Mouse (Mus musculus) liver, embryonic 16.5 days (tissue): ENCODE data around the gene Dnm3. TPM values are rescaled to one million over a fixed set of nuclear protein-coding genes. Genes with fewer than 3 reads are reported as not detected.

Source experiments
- ATAC-seq: fragments of 200-750 bp; cut with Nextera tagmentation; 2 replicates; pipeline ENCODE4 v1.8.0; 2017; ENCODE audit warnings: low read depth, mild to moderate bottlenecking, moderate number of reproducible peaks, moderate library complexity
- H3K27ac ChIP-seq: fragments of 300-500 bp; sonication (generic); 2 replicates; pipeline ENCODE4 v1.5.1; 2014; ENCODE audit warnings: mild to moderate bottlenecking, low read length
- H3K27me3 ChIP-seq: fragments of 300-500 bp; sonication (generic); 2 replicates; pipeline ENCODE4 v1.6.1; 2014; ENCODE audit warnings: low read depth, low read length, mixed read lengths; ENCODE audit not compliant: control insufficient read depth, insufficient read depth
- H3K36me3 ChIP-seq: fragments of 300-500 bp; sonication (generic); 2 replicates; pipeline ENCODE4 v1.6.1; 2014; ENCODE audit warnings: mild to moderate bottlenecking; ENCODE audit not compliant: control insufficient read depth, insufficient read depth
- H3K4me1 ChIP-seq: fragments of 300-500 bp; sonication (generic); 2 replicates; pipeline ENCODE4 v1.6.1; 2014; ENCODE audit warnings: low read depth, low read length, mixed read lengths; ENCODE audit not compliant: control insufficient read depth
- H3K4me2 ChIP-seq: fragments of 300-500 bp; sonication (generic); 2 replicates; pipeline ENCODE4 v1.6.1; 2014; ENCODE audit warnings: low read depth, low read length, mixed read lengths
- H3K4me3 ChIP-seq: fragments of 300-500 bp; sonication (generic); 2 replicates; pipeline ENCODE4 v1.5.1; 2014; ENCODE audit warnings: low read depth, mild to moderate bottlenecking, low read length
- H3K9ac ChIP-seq: fragments of 300-500 bp; sonication (generic); 2 replicates; pipeline ENCODE4 v1.6.1; 2014; ENCODE audit warnings: low read depth, low read length
- H3K9me3 ChIP-seq: fragments of 300-500 bp; sonication (generic); replicated peaks from 2 replicates; pipeline ENCODE4 v1.6.1; 2016; ENCODE audit warnings: low read length; ENCODE audit not compliant: control insufficient read depth
- WGBS: fragments of 180-500 bp; shearing (Covaris S2); extraction: QIAGEN DNeasy Blood & Tissue Kit; methylation state at CpG from one replicate; pipeline ENCODE4 v1.1.7; 2014; ENCODE audit not compliant: insufficient replicate concordance; 5-methylcytosine and 5-hydroxymethylcytosine counted together
- polyA plus RNA-seq: library from polyadenylated mRNA; unstranded; fragments of >200 nt; fragmentation: Nextera tagmentation; extraction: Ambion mirVana; gene quantifications from 2 replicates; pipeline ENCODE4 v1.2.1, GENCODE M21; 2015

Gene Dnm3
- polyA plus RNA-seq, 1 experiment from 2014 or later: 1.5 TPM

DNA sequence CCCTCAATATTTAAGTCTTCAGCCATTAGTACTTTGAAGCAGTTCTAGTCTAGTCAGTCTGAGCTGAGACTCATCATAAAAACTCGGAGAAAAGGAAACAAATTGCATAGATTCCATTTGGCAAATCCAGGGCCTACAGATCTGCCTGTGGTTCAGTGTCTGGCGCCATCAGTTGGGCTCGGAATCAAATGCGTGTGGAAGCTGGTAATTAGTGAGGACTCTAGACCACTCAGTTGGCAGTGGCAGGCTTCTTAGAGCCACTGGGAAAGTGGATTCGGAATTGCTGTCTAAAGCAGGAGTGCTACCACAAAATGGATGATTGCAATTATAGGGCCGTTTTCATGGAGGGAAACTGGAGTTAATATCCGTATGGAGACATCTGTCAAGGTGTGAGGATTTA is 425.7 kb downstream of the Dnm3 start:
- H3K9me3 ChIP-seq: no peaks in the 10 kb centered on the region
- no peaks in the 10 kb centered on the region for H3K4me1 ChIP-seq
- H3K27me3 ChIP-seq: no peaks in the 10 kb centered on the region
- H3K9ac ChIP-seq: no peak overlapping the region
- WGBS: 64% methylated on average over 7 of the region's 7 CpGs
- no peak overlapping the region for H3K4me3 ChIP-seq
- no peak for ATAC-seq
- no peaks in the 10 kb centered on the region for H3K36me3 ChIP-seq
- H3K4me2 ChIP-seq: no peak overlapping the region
- no peak overlapping the region for H3K27ac ChIP-seq

DNA sequence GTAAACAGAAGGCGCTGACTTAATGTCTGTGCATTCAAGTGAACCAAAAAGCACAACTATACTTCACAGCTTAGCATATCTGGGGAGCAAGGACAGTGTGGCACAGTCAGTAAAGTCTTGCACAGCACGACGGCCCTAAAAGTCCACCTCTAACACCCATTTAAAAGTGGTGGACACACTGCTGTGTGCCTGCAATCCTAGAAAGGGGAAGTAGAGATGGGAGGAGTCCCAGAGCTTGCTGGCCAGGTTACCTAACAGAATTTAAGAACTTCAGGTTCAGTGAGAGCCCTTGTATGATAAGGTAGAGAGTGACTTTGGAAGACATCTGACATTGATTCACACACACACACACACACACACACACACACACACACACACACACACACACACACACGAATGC is 426.1 kb downstream of the Dnm3 start:
- WGBS: 49% methylated on average over 4 of the region's 4 CpGs
- H3K27ac ChIP-seq: no peak overlapping the region
- H3K4me3 ChIP-seq: no peak overlapping the region
- no peak for ATAC-seq
- no peaks in the 10 kb centered on the region for H3K27me3 ChIP-seq
- no peak overlapping the region for H3K4me2 ChIP-seq
- no peaks in the 10 kb centered on the region for H3K4me1 ChIP-seq
- no peaks in the 10 kb centered on the region for H3K36me3 ChIP-seq
- H3K9me3 ChIP-seq: no peaks in the 10 kb centered on the region
- no peak overlapping the region for H3K9ac ChIP-seq

DNA sequence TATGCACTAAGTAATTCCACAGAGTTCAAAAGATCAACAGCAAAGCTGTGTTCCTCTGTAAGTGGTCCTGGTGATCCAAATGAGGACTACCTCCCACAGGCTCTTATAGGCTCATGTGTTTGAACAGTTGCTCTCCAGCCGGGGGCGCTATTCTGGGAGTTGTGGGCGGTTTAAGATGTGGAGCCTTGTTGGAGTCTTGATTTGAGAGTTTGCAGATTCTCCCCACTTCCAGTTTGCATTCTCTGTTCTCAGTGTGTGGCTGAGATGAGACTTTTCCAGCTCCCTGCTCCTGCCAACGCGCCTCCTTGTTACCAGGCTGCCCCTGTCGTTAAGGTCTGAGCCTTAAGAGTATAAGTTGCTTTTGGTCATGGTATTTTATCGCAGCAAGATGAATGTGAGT is 430.2 kb downstream of the Dnm3 start:
- Histone ChIP-seq H3K4me2 (no peak overlapping the region), H3K27me3 (no peaks in the 10 kb centered on the region), H3K36me3 (no peaks in the 10 kb centered on the region), H3K4me3 (no peak overlapping the region), H3K9ac (no peak overlapping the region), H3K27ac (no peak overlapping the region), H3K4me1 (no peaks in the 10 kb centered on the region), H3K9me3 (no peaks in the 10 kb centered on the region)
- no peak for ATAC-seq
- WGBS: 68% methylated on average over 7 of the region's 7 CpGs

DNA sequence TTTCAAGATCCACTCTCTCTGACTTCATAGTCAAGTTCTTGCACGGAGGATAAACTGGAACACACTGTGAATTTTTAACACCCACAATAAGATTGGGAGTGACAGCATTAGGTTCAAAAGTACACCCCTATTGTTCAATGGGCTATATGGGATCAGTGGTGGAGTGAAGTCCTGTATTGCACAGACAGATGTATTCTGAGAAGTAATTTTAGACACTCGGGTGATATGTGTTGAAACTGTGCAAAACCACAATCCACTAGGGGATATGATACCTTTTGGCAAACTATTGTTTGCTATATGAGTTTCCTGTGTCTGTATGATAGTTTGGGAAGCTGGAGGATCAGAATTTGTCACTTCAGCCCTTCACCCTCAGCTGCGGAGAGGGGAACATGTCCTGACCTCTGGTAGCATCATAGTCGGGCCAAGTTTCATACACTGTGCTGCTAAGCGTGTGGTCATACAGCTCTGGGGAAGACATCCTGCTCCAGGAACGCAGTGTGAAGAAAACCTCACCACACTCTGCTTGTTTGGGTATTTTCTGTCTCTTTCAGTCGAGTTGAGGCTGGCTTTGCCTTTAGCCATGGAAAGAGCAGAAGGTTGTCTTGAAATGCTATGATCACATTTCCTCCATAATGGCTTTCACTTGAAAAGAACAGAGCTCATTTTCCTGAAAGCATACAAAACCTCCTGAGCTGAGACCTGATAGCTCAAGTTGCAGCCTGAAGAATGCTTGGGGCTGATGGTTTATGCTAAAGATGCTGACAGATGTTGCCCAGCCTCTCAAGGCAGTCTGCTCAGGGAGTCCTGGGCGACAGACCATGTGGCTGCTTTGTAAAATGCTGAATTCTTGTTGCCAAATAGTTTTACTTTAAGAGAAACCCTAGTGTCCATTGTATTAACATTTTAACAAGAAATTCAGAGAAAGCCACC is 433.8 kb downstream of the Dnm3 start:
- H3K4me3 ChIP-seq: no peak overlapping the region
- H3K9ac ChIP-seq: no peak overlapping the region
- no peak overlapping the region for H3K4me2 ChIP-seq
- 64% methylated on average over 8 of the region's 8 CpGs for WGBS
- no peaks in the 10 kb centered on the region; the same call in 1 of the 2 replicates for H3K4me1 ChIP-seq
- ATAC-seq: no peak
- no peaks in the 10 kb centered on the region for H3K27me3 ChIP-seq
- H3K36me3 ChIP-seq: no peaks in the 10 kb centered on the region
- H3K9me3 ChIP-seq: no peaks in the 10 kb centered on the region
- H3K27ac ChIP-seq: no peak overlapping the region

DNA sequence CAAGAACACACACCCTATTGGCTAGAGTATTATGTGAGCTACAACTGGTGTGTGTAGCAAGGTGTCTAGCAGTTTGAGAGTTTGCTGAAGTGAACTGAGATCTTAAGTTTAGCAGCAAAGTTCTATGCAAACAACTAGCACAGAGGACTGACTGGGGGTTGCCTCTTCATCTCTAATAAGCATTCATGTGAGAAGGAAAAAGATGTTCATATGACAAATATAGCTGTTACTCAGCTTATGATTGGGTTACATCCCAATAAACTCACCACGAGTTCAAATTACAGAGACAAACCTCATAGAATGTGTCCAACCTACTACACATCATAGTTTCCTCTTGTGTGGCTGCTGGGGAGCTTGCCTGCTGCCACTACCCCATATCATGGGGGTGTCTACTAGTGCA is 434.6 kb downstream of the Dnm3 start:
- Histone ChIP-seq H3K9ac (no peak overlapping the region), H3K9me3 (no peaks in the 10 kb centered on the region), H3K36me3 (no peaks in the 10 kb centered on the region), H3K27ac (no peak overlapping the region), H3K4me3 (no peak overlapping the region), H3K4me1 (no peaks in the 10 kb centered on the region; the same call in 1 of the 2 replicates), H3K4me2 (no peak overlapping the region), H3K27me3 (no peaks in the 10 kb centered on the region)
- no peak for ATAC-seq
- WGBS: 46% methylated on average over 1 of the region's 1 CpGs

DNA sequence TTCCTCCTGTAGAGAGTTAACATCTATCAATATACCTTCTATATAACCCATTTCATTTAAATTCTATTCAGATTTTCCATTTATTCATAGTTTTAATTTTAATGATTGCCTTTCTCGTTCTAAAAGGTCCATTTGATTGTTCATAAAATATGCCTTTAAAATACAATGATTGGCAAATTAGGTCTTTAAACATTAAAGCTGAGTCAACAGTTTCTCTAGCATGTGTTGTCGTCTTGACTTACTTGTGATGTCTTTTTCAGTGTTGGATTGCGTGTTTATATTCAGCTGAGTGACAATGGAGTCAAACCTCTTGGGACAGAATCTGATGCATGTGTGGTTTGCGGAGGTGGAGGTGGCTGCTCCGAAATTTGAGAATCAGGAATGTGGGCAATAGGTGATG is 435.4 kb downstream of the Dnm3 start:
- ATAC-seq: no peak
- H3K4me2 ChIP-seq: no peak overlapping the region
- no peak overlapping the region for H3K9ac ChIP-seq
- no peaks in the 10 kb centered on the region for H3K27me3 ChIP-seq
- H3K4me1 ChIP-seq: no peaks in the 10 kb centered on the region; the same call in 1 of the 2 replicates
- H3K36me3 ChIP-seq: no peaks in the 10 kb centered on the region
- H3K9me3 ChIP-seq: no peaks in the 10 kb centered on the region
- 64% methylated on average over 5 of the region's 5 CpGs for WGBS
- no peak overlapping the region for H3K27ac ChIP-seq
- no peak overlapping the region for H3K4me3 ChIP-seq

DNA sequence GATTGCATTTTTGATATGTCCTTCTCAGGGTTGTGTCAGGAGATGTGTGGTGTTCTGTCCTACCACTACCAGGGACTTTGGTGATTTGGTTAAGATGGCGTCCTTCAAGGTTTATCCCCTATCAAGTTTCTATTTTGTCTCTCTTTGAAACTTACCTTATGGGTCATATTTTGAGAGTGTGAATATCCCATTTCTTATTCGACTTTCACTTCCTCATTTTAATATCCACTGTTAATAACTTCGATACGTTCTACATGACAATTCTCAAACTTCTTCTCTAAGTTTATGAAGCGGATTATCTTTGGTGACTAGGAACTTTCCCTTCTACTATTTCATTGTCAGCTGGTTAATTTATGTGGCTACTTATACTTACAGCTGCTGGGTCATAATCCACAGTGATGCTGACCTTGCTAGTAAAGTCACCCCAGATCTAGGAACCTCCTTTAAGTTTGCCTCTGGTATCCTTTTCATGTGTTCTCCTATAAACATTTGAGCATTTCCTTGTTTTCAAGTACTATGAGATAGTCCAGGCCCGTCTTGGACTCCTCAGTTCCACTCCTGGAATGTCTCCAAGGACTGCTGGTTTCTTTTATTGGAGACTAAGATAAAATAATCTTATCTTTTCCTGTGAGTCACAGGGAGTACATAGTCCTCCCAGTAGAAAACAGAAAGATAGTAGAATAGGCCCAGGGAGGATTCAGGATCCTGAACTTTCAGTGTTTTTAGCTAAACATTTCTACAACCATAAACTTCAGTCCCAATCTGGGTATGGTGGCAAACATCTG is 437.2 kb downstream of the Dnm3 start:
- WGBS: 51% methylated on average over 6 of the region's 6 CpGs
- Histone ChIP-seq H3K4me2 (no peak overlapping the region), H3K36me3 (no peaks in the 10 kb centered on the region), H3K4me1 (no peaks in the 10 kb centered on the region; the same call in 1 of the 2 replicates), H3K27ac (no peak overlapping the region), H3K27me3 (no peaks in the 10 kb centered on the region), H3K4me3 (no peak overlapping the region), H3K9ac (no peak overlapping the region), H3K9me3 (no peaks in the 10 kb centered on the region)
- peak; percentile 32; the same call in 1 of the 2 replicates for ATAC-seq

DNA sequence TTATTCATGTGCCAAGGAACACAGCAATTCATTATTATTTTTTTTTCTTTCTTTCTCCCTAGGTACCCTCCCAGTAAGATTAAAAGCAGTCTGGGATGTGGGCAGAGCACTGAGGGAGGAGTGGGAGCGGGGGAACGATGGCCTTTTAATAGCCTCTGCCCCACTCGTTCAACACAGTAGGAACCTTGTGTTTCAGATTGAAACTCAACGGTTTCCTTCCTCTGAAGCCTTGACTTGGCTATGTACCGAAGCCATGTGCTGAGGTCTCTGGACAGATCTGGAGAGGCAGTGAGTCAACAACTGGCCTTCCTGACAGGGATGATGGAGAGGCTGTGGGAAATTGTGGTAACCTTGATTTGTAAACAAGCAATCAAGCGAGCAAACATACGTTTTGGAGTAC is 438.0 kb downstream of the Dnm3 start:
- H3K9ac ChIP-seq: no peak overlapping the region
- 41% methylated on average over 7 of the region's 7 CpGs for WGBS
- no peaks in the 10 kb centered on the region; the same call in 1 of the 2 replicates for H3K4me1 ChIP-seq
- ATAC-seq: no peak
- H3K4me3 ChIP-seq: no peak overlapping the region
- H3K36me3 ChIP-seq: no peaks in the 10 kb centered on the region
- H3K27ac ChIP-seq: no peak overlapping the region
- H3K9me3 ChIP-seq: no peaks in the 10 kb centered on the region
- H3K4me2 ChIP-seq: no peak overlapping the region
- H3K27me3 ChIP-seq: no peaks in the 10 kb centered on the region
